ENCODE assay signal across 7 mouse cellular contexts in the genomic region with DNA sequence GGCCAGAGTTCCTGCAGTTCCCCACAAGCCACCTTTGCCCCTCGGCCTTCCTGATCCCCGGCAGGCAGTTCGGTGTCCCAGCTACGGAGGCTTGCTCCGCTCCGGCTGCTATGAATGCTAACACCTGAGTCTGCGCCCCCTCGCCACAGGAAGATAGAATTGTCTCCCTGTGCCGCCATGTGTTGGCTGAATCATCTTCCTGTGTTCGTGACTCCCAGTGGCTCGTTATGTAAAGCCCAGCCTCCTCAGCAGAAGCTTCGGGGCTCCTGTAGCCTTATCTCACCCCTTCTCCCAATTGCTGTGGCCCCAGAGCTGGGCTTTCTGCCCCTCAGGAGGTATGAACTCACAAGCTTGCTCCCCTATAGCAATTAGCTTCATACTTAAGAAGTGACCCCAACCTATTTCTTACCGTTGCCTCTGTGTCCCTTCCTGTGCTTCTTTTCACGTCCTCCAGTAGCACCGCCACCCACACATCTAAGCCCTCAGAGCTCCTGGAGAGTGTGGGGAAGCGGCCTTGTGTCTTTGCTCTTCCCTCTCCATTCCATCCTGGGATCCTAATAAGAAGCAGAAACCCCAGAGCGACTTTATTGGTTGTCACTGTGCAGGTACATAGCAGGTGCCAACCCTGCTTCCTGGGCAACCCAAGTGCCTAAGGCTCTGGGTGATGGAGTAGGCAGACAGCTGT.
DNase-seq lines count a peak whose midpoint lies in the region; ATAC-seq lines count a peak whose summit lies in the region.

No protein-coding gene starts in this region.

- no peak for DNase-seq in lung, adult 18-20 months
- DNase-seq in embryonic facial prominence, embryonic 10.5 days (ENCODE audit: low spot score): no peak
- DNase-seq in left cerebral cortex, adult 9 months (ENCODE audit: low spot score in 2 of 2): peak; percentile 71 to 88
- DNase-seq in right cerebral cortex, postnatal 25 days: peak; percentile 82
- no peak for DNase-seq in adrenal gland, postnatal 14 days
- DNase-seq in adrenal gland, adult (ENCODE audit: inconsistent age in 2 of 2, low spot score in 1 of 2): no peak

- H3K36me3 ChIP-seq in lung, embryonic 16.5 days (ENCODE audit: control insufficient read depth, insufficient read depth, low read length): no peaks in the 10 kb centered on the region
- H3K36me3 ChIP-seq in embryonic facial prominence, embryonic 10.5 days (replicated peaks): no peaks in the 10 kb centered on the region

- H3K27ac ChIP-seq in lung, embryonic 16.5 days (ENCODE audit: low read length): no peak overlapping the region
- peak overlapping the region; percentile 55 for H3K27ac ChIP-seq in embryonic facial prominence, embryonic 10.5 days (replicated peaks)

- no peaks in the 10 kb centered on the region for H3K27me3 ChIP-seq in lung, embryonic 16.5 days (ENCODE audit: control insufficient read depth, insufficient read depth, low read depth, low read length)
- peaks cover 20% of the 10 kb centered on the region for H3K27me3 ChIP-seq in embryonic facial prominence, embryonic 10.5 days (replicated peaks; ENCODE audit: low read depth, poor library complexity, severe bottlenecking)

- no peaks in the 10 kb centered on the region for H3K9me3 ChIP-seq in lung, embryonic 16.5 days (ENCODE audit: control insufficient read depth, low read length)
- no peaks in the 10 kb centered on the region for H3K9me3 ChIP-seq in embryonic facial prominence, embryonic 10.5 days

- no peak for ATAC-seq in lung, embryonic 16.5 days (ENCODE audit: low read depth)

- H3K4me1 ChIP-seq in lung, embryonic 16.5 days (replicated peaks; ENCODE audit: control insufficient read depth, insufficient read depth, low read length): peaks cover 10% of the 10 kb centered on the region; the same call in 1 of the 2 replicates
- H3K4me1 ChIP-seq in embryonic facial prominence, embryonic 10.5 days: peaks cover 59% of the 10 kb centered on the region

- no peak overlapping the region for H3K9ac ChIP-seq in lung, embryonic 16.5 days (ENCODE audit: low read length)

- 54% methylated on average over 17 of the region's 17 CpGs for WGBS in lung, embryonic 16.5 days
- 63% methylated on average over 17 of the region's 17 CpGs for WGBS in embryonic facial prominence, embryonic 10.5 days

- H3K4me2 ChIP-seq in lung, embryonic 16.5 days (ENCODE audit: low read depth, low read length): peak overlapping the region; percentile 18; the same call in 1 of the 2 replicates

- no peak overlapping the region for H3K4me3 ChIP-seq in lung, embryonic 16.5 days (ENCODE audit: low read length)
- H3K4me3 ChIP-seq in embryonic facial prominence, embryonic 10.5 days: no peak overlapping the region; the same call in 1 of the 2 replicates

Comparison
In these comparisons a context has a peak if more than half of its experiments do, and no peak if none do; other contexts are left out.
1. DNase-seq: peak in left cerebral cortex, adult 9 months (2 of 2) and right cerebral cortex, postnatal 25 days (single experiment); none in lung, adult 18-20 months (0 of 2), embryonic facial prominence, embryonic 10.5 days (single experiment), adrenal gland, postnatal 14 days (single experiment) and adrenal gland, adult (0 of 2).